Mouse (Mus musculus) liver, postnatal 0 days (tissue): Measurements from ENCODE around the gene H2-K1. TPM values are rescaled to one million over a fixed set of nuclear protein-coding genes. Genes with fewer than 3 reads are reported as not detected.

ENCODE experiments used
- ATAC-seq: fragments of 200-750 bp; cut with Nextera tagmentation; 2 replicates; pipeline ENCODE4 v1.8.0; 2017; ENCODE audit warnings: mild to moderate bottlenecking, moderate library complexity
- DNase-seq: peaks from one replicate; pipeline ENCODE4 v3.0.0-alpha.2; 2016
- H3K27ac ChIP-seq: fragments of 300-500 bp; sonication (generic); 2 replicates; pipeline ENCODE4 v1.5.1; 2014; ENCODE audit warnings: antibody characterized with exemption, moderate library complexity, mild to moderate bottlenecking, low read depth
- H3K27me3 ChIP-seq: fragments of 300-500 bp; sonication (generic); 2 replicates; pipeline ENCODE4 v1.6.1; 2014; ENCODE audit warnings: low read length, control low read depth, mixed read lengths; ENCODE audit not compliant: insufficient read depth
- H3K36me3 ChIP-seq: fragments of 300-500 bp; sonication (generic); replicated peaks from 2 replicates; pipeline ENCODE4 v1.6.1; 2014; ENCODE audit warnings: mild to moderate bottlenecking, control low read depth, low read length, moderate library complexity, mixed read lengths; ENCODE audit not compliant: insufficient read depth
- H3K4me1 ChIP-seq: fragments of 300-500 bp; sonication (generic); 2 replicates; pipeline ENCODE4 v1.6.1; 2014; ENCODE audit warnings: antibody characterized with exemption, mild to moderate bottlenecking, control low read depth; ENCODE audit not compliant: insufficient read depth
- H3K4me2 ChIP-seq: fragments of 300-500 bp; sonication (generic); 2 replicates; pipeline ENCODE4 v1.6.1; 2014; ENCODE audit warnings: low read depth, mild to moderate bottlenecking, low read length, moderate library complexity, mixed read lengths
- H3K4me3 ChIP-seq: fragments of 300-500 bp; sonication (generic); 2 replicates; pipeline ENCODE4 v1.5.1; 2014; ENCODE audit warnings: low read depth, low read length
- H3K9ac ChIP-seq: fragments of 300-500 bp; sonication (generic); replicated peaks from 2 replicates; pipeline ENCODE4 v1.6.1; 2014; ENCODE audit warnings: mild to moderate bottlenecking, moderate library complexity
- H3K9me3 ChIP-seq: fragments of 300-500 bp; sonication (generic); 2 replicates; pipeline ENCODE4 v1.6.1; 2016; ENCODE audit warnings: mild to moderate bottlenecking, control low read depth, low read length, mixed read lengths
- CTCF ChIP-seq: sonication (generic); IDR thresholded peaks from 2 replicates; pipeline ENCODE4 v1.5.1; 2016; ENCODE audit warnings: antibody characterized with exemption, low read depth
- EP300 ChIP-seq: IDR thresholded peaks from 2 replicates; pipeline ENCODE4 v1.6.1; 2016; ENCODE audit warnings: antibody characterized with exemption, low read depth, mild to moderate bottlenecking
- WGBS: fragments of 180-500 bp; shearing (Covaris S2); extraction: QIAGEN DNeasy Blood & Tissue Kit; methylation state at CpG from one replicate; pipeline ENCODE4 v1.1.7; 2014; ENCODE audit not compliant: insufficient replicate concordance; 5-methylcytosine and 5-hydroxymethylcytosine counted together
- polyA plus RNA-seq: library from polyadenylated mRNA; unstranded; fragments of >200 nt; fragmentation: Nextera tagmentation; extraction: Ambion mirVana; gene quantifications from 2 replicates; pipeline ENCODE4 v1.2.1, GENCODE M21; 2015

The H2-K1 gene
- polyA plus RNA-seq, 1 experiment from 2014 or later: 288 TPM

DNA sequence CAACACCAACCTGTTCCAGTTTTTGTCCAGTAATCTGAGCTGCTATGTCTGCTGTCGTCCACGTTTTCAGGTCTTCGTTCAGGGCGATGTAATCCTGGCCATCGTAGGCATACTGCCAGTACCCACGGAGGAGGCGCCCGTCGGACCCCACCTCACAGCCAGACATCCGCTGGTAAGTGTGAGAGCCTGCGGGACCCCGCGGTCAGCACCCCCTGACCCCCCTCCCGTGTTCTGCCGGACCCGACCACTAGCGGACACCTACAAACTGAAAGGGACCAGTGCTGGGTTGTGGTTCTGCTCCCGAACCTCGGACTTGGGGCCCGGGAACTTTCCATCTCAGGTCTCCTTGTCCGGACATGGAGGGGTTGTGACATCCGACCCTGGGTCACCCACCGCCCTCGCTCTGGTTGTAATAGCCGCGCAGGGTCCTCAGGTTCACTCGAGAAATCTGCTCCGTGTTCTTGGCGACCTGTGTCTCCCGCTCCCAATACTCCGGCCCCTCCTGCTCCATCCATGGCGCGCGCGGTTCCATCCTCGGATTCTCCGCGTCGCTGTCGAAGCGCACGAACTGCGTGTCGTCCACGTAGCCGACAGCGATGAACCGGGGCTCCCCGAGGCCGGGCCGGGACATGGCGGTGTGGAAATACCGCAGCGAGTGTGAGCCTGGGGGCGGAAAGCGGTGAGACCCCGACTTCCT, 22.1 kb downstream of the H2-K1 start:
- peak overlapping the region; percentile 68 for H3K4me3 ChIP-seq
- no peaks in the 10 kb centered on the region for H3K36me3 ChIP-seq
- TF ChIP-seq EP300 (no peak), CTCF (no peak)
- ATAC-seq (peak; percentile 3), DNase-seq (no peak)
- H3K9me3 ChIP-seq: no peaks in the 10 kb centered on the region
- 3% methylated on average over 57 of the region's 57 CpGs for WGBS
- peak overlapping the region; percentile 68 for H3K9ac ChIP-seq
- H3K27me3 ChIP-seq: peaks cover 7% of the 10 kb centered on the region; the same call in 1 of the 2 replicates
- H3K4me1 ChIP-seq: peaks cover 26% of the 10 kb centered on the region
- H3K4me2 ChIP-seq: peak overlapping the region; percentile 90
- H3K27ac ChIP-seq: peak overlapping the region; percentile 91

DNA sequence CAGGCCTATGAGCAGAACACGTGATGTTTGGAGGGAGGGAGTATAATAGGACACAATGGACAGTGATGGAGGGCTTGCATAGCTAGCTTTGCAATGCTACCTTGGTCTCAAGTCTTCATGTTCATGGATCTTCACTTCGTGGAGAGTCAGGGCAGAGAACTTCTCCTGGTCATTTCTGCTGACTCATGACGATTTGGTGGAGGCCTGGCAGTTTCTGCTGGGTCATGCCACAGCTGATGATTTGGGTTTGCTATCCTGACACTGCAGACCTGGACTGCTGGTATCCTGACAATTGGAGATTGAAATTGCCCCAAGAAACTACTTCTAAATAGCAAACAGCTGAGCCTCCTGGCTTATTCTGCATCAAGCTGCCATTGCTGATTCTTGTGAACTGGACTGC, 26.6 kb downstream of the H2-K1 start:
- DNase-seq (no peak), ATAC-seq (no peak)
- 61% methylated on average over 3 of the region's 3 CpGs for WGBS

DNA sequence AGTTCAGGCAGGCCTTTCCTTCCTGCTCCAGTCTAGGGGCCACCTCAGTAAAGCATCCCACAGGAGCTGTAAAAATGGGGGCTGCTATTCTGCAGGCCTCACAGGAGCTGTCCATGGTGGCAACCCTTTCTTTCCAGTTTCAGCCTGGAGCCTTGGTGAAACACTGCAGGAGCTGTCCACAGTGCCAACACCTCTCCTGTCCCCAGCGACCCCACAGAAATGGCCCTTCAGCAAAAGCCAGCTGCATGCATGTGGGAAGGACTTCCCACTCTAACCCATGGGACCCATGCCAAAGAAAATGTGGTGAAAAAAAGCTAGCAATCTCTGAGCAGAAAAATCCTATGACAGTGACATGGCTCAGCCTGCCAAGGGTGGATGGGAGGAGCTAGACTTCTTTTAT, 27.5 kb downstream of the H2-K1 start:
- 13% methylated on average over 1 of the region's 1 CpGs for WGBS
- H3K9me3 ChIP-seq: peaks cover 7% of the 10 kb centered on the region; the same call in 1 of the 2 replicates
- no peaks in the 10 kb centered on the region for H3K36me3 ChIP-seq
- DNase-seq: no peak
- H3K27ac ChIP-seq: no peak overlapping the region
- no peak overlapping the region for H3K4me3 ChIP-seq
- no peak for ATAC-seq
- TF ChIP-seq EP300 (no peak), CTCF (no peak)
- no peak overlapping the region for H3K9ac ChIP-seq
- H3K4me2 ChIP-seq: no peak overlapping the region
- H3K27me3 ChIP-seq: peaks cover under 1% of the 10 kb centered on the region; the same call in 1 of the 2 replicates
- no peaks in the 10 kb centered on the region; the same call in 1 of the 2 replicates for H3K4me1 ChIP-seq

More for the DNA sequence above, 26.6 kb downstream of the H2-K1 start:
- no peak overlapping the region for H3K4me3 ChIP-seq
- peaks cover 7% of the 10 kb centered on the region; the same call in 1 of the 2 replicates for H3K4me1 ChIP-seq
- no peak overlapping the region for H3K9ac ChIP-seq
- H3K9me3 ChIP-seq: peaks cover 7% of the 10 kb centered on the region; the same call in 1 of the 2 replicates
- peaks cover 7% of the 10 kb centered on the region; the same call in 1 of the 2 replicates for H3K27me3 ChIP-seq
- H3K36me3 ChIP-seq: no peaks in the 10 kb centered on the region
- TF ChIP-seq CTCF: no peak
- peak; percentile 50 for TF ChIP-seq EP300
- no peak overlapping the region for H3K4me2 ChIP-seq
- H3K27ac ChIP-seq: no peak overlapping the region

DNA sequence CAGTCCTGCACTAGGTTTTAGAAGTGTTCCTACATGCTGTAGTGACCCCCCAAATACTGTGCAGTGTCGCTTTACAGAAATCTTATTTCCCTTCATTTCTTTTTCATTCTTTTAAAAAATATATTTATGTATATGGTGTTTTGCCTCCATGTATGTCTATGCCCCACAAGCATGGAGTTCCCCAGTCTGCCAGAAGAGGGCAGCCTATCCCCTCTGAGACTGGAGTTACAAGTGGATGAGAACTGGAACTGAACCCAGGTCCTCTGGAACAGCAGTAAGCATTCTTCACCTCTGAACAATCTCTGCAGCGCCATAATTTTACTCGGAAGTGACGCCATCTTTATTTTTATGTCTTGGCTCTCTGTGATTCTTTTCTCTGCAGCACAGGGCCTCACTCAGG, 30.8 kb downstream of the H2-K1 start:
- ATAC-seq (no peak), DNase-seq (no peak)
- no peaks in the 10 kb centered on the region for H3K27me3 ChIP-seq
- no peak overlapping the region for H3K27ac ChIP-seq
- peaks cover 6% of the 10 kb centered on the region; the same call in 1 of the 2 replicates for H3K36me3 ChIP-seq
- peaks cover 7% of the 10 kb centered on the region; the same call in 1 of the 2 replicates for H3K9me3 ChIP-seq
- no peak overlapping the region for H3K4me3 ChIP-seq
- H3K4me1 ChIP-seq: no peaks in the 10 kb centered on the region
- 78% methylated on average over 4 of the region's 4 CpGs for WGBS
- H3K9ac ChIP-seq: no peak overlapping the region
- TF ChIP-seq EP300 (no peak), CTCF (peak; percentile 57)
- H3K4me2 ChIP-seq: no peak overlapping the region

DNA sequence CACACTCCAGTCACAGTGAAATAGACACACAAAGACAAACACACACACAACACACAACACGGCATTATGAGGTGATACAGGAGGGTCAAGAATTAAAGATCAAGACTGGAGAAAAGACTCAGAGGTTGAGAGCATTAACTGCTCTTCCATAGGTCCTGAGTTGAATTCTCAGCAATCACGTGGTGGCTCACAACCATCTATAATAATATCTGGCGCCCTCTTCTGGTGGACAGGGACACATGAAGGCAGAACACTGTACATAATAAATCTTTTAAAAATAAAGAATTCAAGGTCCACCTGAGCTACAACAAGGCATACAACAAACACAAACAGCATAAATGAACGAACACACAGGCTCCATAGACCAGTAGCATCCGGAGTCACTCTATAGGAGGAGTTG, 31.2 kb downstream of the H2-K1 start:
- Histone ChIP-seq H3K9me3 (peaks cover 7% of the 10 kb centered on the region; the same call in 1 of the 2 replicates), H3K9ac (no peak overlapping the region), H3K36me3 (peaks cover 6% of the 10 kb centered on the region; the same call in 1 of the 2 replicates), H3K4me2 (no peak overlapping the region), H3K4me3 (no peak overlapping the region), H3K27ac (no peak overlapping the region), H3K27me3 (no peaks in the 10 kb centered on the region), H3K4me1 (no peaks in the 10 kb centered on the region)
- TF ChIP-seq EP300 (no peak), CTCF (peak; percentile 53)
- DNase-seq: no peak
- peak; percentile 78 for ATAC-seq
- WGBS: 33% methylated on average over 5 of the region's 5 CpGs

DNA sequence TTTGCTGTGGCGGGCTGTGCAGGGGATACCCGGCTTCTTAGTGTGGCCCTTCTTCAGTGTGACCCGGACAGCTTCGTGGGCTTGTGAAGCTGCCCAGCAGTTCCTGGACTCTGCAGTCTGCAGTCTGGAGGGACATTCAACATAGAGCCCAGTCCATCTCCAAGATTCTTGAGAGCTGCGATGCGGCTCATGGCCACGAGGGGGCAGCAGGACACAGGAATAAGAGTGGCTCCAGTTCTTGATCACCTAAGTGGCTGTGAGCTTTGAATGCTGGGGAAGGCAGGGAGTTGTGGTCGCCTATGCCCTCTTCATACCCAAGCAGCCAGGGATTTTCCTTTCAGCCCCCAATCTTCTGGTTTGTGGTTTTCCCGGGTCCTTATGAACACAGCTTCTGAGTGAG, 31.7 kb downstream of the H2-K1 start:
- Histone ChIP-seq H3K36me3 (peaks cover 6% of the 10 kb centered on the region; the same call in 1 of the 2 replicates), H3K9me3 (peaks cover 7% of the 10 kb centered on the region; the same call in 1 of the 2 replicates), H3K27ac (no peak overlapping the region), H3K4me1 (no peaks in the 10 kb centered on the region), H3K27me3 (no peaks in the 10 kb centered on the region), H3K9ac (no peak overlapping the region), H3K4me3 (no peak overlapping the region), H3K4me2 (no peak overlapping the region)
- ATAC-seq: peak; percentile 83
- peak; percentile 96 for TF ChIP-seq CTCF
- TF ChIP-seq EP300: no peak
- DNase-seq: peak; percentile 89
- WGBS: 2% methylated on average over 9 of the region's 9 CpGs
